Comparison of ENCODE assay signal across 28 mouse cellular contexts in the genomic region with DNA sequence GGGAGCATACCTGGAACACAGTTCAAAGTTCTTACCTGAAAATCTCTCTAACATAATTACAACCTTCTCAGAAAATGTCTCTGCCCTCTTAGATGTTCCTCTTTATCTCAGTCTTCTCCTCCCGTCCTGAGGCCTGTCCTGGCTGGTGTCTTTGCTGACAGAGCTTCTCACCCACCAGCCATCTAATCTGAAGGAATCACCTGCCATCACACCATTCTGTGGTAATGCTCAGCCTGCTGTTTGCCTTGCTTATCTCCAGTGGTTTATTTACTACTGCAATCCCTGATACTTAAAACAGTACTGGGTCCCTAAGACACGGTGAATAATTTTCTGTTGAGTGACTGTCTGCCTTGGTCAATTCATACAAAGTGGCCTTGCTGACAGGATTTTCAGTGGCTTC.
DNase-seq lines count a peak whose midpoint lies in the region; ATAC-seq and TF ChIP-seq lines count a peak whose summit lies in the region.
"Had no signal": no experiment of that assay in that cellular context is flagged by ENCODE, and none has a peak within 500 bp of the region (broad histone marks: within the 10 kb centered on the region; RNA-seq: fewer than 3 reads in every experiment).

No protein-coding gene starts in this region.

- 28% methylated on average over 2 of the region's 2 CpGs for WGBS in liver, embryonic 11.5 days
- WGBS in liver, embryonic 16.5 days (ENCODE audit: insufficient replicate concordance): 9% methylated on average over 2 of the region's 2 CpGs

- no peak for DNase-seq in gastrocnemius, adult 2 months
- DNase-seq in gastrocnemius, postnatal 25 days: no peak
- peak; percentile 16 for DNase-seq in c-Kit-positive CD71-negative TER-119-negative erythroid progenitor cells, embryonic 14.5 days (ENCODE audit: low read depth)
- DNase-seq in liver, embryonic 11.5 days (ENCODE audit: low spot score): no peak
- DNase-seq in thymus, adult 18-20 months: no peak
- no peak for DNase-seq in kidney, adult 11 months
- DNase-seq in layer of hippocampus, adult 2 months (ENCODE audit: low spot score in 2 of 2): no peak
- DNase-seq: adrenal gland, postnatal 14 days; cerebellum, adult 9-10 months; gastrocnemius, postnatal 10 days; kidney, adult 18-20 months; kidney, postnatal 25 days; left cerebral cortex, postnatal 4 days; lung, postnatal 36 days; midbrain, embryonic 14.5 days; right cerebral cortex, postnatal 14 days had no signal

- no peaks in the 10 kb centered on the region; the same call in 1 of the 2 replicates for H3K27me3 ChIP-seq in liver, embryonic 11.5 days (replicated peaks; ENCODE audit: control insufficient read depth, insufficient read depth, low read length)
- no peaks in the 10 kb centered on the region for H3K27me3 ChIP-seq in liver, embryonic 16.5 days (ENCODE audit: control insufficient read depth, insufficient read depth, low read depth, low read length)
- H3K27me3 ChIP-seq: CH12.LX; embryonic facial prominence, embryonic 13.5 days; heart, embryonic 15.5 days; hindbrain, embryonic 15.5 days; kidney, embryonic 15.5 days; megakaryocyte, embryonic 14.5 days; Patski had no signal

- H3K4me2 ChIP-seq in liver, embryonic 11.5 days: peak overlapping the region; percentile 14; the same call in 1 of the 2 replicates
- H3K4me2 ChIP-seq in liver, embryonic 16.5 days (ENCODE audit: low read depth, low read length): no peak overlapping the region
- H3K4me2 ChIP-seq: embryonic facial prominence, embryonic 13.5 days; heart, embryonic 15.5 days; hindbrain, embryonic 15.5 days; kidney, embryonic 15.5 days had no signal

- H3K4me3 ChIP-seq in gastrocnemius, adult 2 months: no peak overlapping the region
- no peak overlapping the region for H3K4me3 ChIP-seq in liver, embryonic 11.5 days (ENCODE audit: low read depth, low read length)
- H3K4me3 ChIP-seq in liver, embryonic 16.5 days (ENCODE audit: low read depth, low read length): no peak overlapping the region
- H3K4me3 ChIP-seq in layer of hippocampus, adult 2 months: no peak overlapping the region
- H3K4me3 ChIP-seq: embryonic facial prominence, embryonic 13.5 days; forebrain, embryonic 10.5 days; heart, embryonic 10.5 days; heart, embryonic 15.5 days; hindbrain, embryonic 15.5 days; kidney, embryonic 15.5 days; megakaryocyte, embryonic 14.5 days had no signal

- no peaks in the 10 kb centered on the region for H3K4me1 ChIP-seq in liver, embryonic 11.5 days (replicated peaks; ENCODE audit: control insufficient read depth, insufficient read depth, low read length)
- no peaks in the 10 kb centered on the region for H3K4me1 ChIP-seq in liver, embryonic 16.5 days (ENCODE audit: control insufficient read depth, low read depth, low read length)
- H3K4me1 ChIP-seq: embryonic facial prominence, embryonic 13.5 days; forebrain, embryonic 10.5 days; heart, embryonic 10.5 days; heart, embryonic 15.5 days; hindbrain, embryonic 15.5 days; kidney, embryonic 15.5 days; megakaryocyte, embryonic 14.5 days had no signal

- H3K9ac ChIP-seq in liver, embryonic 11.5 days (ENCODE audit: low read depth, low read length): no peak overlapping the region
- no peak overlapping the region for H3K9ac ChIP-seq in liver, embryonic 16.5 days (ENCODE audit: low read depth, low read length)
- H3K9ac ChIP-seq: embryonic facial prominence, embryonic 13.5 days; heart, embryonic 15.5 days; hindbrain, embryonic 15.5 days; kidney, embryonic 15.5 days had no signal

- H3K36me3 ChIP-seq in liver, embryonic 11.5 days (ENCODE audit: control insufficient read depth, insufficient read depth, low read length): no peaks in the 10 kb centered on the region
- no peaks in the 10 kb centered on the region for H3K36me3 ChIP-seq in liver, embryonic 16.5 days (ENCODE audit: control insufficient read depth, insufficient read depth)
- H3K36me3 ChIP-seq: embryonic facial prominence, embryonic 13.5 days; forebrain, embryonic 10.5 days; heart, embryonic 10.5 days; heart, embryonic 15.5 days; hindbrain, embryonic 15.5 days; kidney, embryonic 15.5 days had no signal

- no peaks in the 10 kb centered on the region for H3K9me3 ChIP-seq in liver, embryonic 11.5 days (ENCODE audit: control insufficient read depth, low read length)
- no peaks in the 10 kb centered on the region for H3K9me3 ChIP-seq in liver, embryonic 16.5 days (replicated peaks; ENCODE audit: control insufficient read depth, low read length)
- H3K9me3 ChIP-seq: embryonic facial prominence, embryonic 13.5 days; forebrain, embryonic 10.5 days; heart, embryonic 10.5 days; heart, embryonic 15.5 days; hindbrain, embryonic 15.5 days; kidney, embryonic 15.5 days; megakaryocyte, embryonic 14.5 days had no signal

- ATAC-seq in liver, embryonic 11.5 days (replicated peaks; ENCODE audit: low FRiP score): peak; percentile 84
- peak; percentile 60 for ATAC-seq in liver, embryonic 16.5 days (ENCODE audit: low read depth)
- ATAC-seq: forebrain, embryonic 16.5 days; inflammation-experienced regulatory T-cells, adult 6 months; Patski had no signal

- H3K27ac ChIP-seq in gastrocnemius, adult 2 months: peak overlapping the region; percentile 51
- no peak overlapping the region for H3K27ac ChIP-seq in liver, embryonic 11.5 days (ENCODE audit: low read depth, low read length)
- H3K27ac ChIP-seq in liver, embryonic 16.5 days (ENCODE audit: low read length): no peak overlapping the region
- no peak overlapping the region for H3K27ac ChIP-seq in layer of hippocampus, adult 2 months
- H3K27ac ChIP-seq: embryonic facial prominence, embryonic 13.5 days; forebrain, embryonic 10.5 days; heart, embryonic 10.5 days; heart, embryonic 15.5 days; hindbrain, embryonic 15.5 days; kidney, embryonic 15.5 days had no signal

- intact Hi-C loops in gastrocnemius, adult 2 months (cut with DNase I): no loop called here

- no peak for TF ChIP-seq CTCF in gastrocnemius, adult 2 months (IDR thresholded peaks at IDR 0.05)
- no peak for TF ChIP-seq CTCF in layer of hippocampus, adult 2 months (conservative IDR thresholded peaks at IDR 0.05)
